Mouse (Mus musculus): ENCODE results near the gene Shld2. TPM values are rescaled to one million over a fixed set of nuclear protein-coding genes. Genes with fewer than 3 reads are reported as not detected.

Gene Shld2
- polyA plus RNA-seq, 1 experiment from 2014 or later, result 7.0 TPM

DNA sequence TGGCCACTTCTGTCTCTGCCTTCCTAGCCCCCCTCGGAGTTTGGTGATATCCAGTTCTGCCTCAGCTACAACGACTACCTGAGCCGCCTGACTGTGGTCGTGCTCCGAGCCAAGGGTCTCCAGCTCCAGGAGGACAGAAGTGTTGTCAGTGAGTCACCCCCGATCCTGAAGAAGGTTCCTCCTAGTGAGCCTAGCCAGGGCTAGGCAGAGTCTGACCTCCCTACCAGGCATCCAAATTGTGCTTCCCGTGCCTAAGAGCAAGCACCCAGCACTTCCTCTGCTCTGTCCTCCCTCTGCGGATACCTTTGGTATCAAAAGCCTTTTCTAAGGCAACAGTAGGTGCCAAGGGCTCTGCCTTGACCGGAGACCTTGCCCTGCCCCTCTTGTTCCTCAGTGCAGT lies 84.3 kb downstream of the Shld2 start:
- WGBS, result 86% methylated on average over 9 of the region's 9 CpGs
- no peak for ATAC-seq (replicated peaks)
- no peak overlapping the region for H3K4me2 ChIP-seq
- no peaks in the 10 kb centered on the region for H3K27me3 ChIP-seq (replicated peaks)
- H3K4me3 ChIP-seq, result no peak overlapping the region
- H3K4me1 ChIP-seq, result no peaks in the 10 kb centered on the region
- no peak overlapping the region for H3K9ac ChIP-seq
- no peak overlapping the region for H3K27ac ChIP-seq
- no peaks in the 10 kb centered on the region for H3K9me3 ChIP-seq
- H3K36me3 ChIP-seq (replicated peaks), result no peaks in the 10 kb centered on the region

DNA sequence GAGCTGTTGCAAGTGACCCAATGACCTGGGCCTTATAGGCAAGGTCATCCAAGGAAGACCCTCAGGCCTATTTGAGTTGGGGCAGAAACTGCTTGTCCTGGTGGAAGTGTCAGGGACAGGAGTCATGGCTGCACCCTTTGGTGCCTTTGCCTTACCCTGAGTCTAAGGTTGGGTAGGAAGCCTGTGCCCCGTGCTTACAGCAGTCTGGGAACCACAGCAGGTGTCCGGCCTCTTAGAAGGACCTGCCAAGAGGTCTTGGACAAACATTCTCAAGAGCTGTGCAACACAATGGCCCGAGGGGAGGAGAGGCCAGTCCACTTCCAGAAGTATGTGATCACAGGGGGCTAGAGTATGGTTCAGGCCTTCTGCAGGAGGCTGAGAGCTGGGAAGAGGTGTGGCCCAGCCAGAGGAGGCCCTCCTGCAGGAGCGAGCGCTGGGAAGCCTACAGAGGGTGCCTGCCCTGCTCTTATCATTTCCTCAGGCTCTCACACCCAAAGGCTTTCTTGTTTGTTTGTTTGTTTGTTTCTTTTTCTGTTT lies 86.9 kb downstream of the Shld2 start:
- ATAC-seq (replicated peaks), result no peak
- peaks cover 9% of the 10 kb centered on the region for H3K27me3 ChIP-seq (replicated peaks)
- no peak overlapping the region for H3K9ac ChIP-seq
- H3K9me3 ChIP-seq, result no peaks in the 10 kb centered on the region
- H3K36me3 ChIP-seq (replicated peaks), result no peaks in the 10 kb centered on the region
- no peak overlapping the region for H3K27ac ChIP-seq
- peaks cover 6% of the 10 kb centered on the region for H3K4me1 ChIP-seq
- no peak overlapping the region for H3K4me2 ChIP-seq
- H3K4me3 ChIP-seq, result no peak overlapping the region
- WGBS, result 71% methylated on average over 5 of the region's 5 CpGs

DNA sequence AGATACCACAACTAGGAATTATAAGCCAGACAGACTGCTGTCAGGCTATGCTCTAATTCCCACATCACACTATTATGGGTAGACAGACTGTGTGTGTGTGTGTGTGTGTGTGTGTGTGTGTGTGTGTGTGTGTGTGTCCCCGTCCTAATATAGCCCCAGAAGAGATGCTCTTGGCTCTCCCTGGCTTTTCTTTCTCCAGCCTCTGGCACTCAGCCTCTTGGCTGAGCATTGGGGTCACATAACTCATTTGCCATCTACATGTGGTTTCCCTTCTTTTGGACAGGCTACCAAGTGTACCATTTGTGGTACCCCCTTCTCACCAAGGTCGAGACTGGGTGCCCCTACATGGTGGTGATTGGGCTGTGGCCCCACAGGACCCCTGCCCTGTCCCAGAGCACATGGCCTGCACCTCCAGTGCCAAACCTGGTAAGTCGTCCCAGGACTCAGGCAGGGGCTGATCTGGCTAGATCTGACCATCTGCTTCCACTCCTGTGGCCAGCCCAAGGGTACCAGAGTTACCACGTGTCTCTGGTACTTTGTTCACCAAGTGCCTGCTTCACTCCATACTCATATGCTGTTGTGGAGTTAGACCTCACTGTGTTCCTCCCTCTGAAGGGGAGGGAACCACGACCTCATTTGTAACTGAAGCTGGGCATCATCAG lies 88.7 kb downstream of the Shld2 start:
- peaks cover 9% of the 10 kb centered on the region for H3K27me3 ChIP-seq (replicated peaks)
- H3K9ac ChIP-seq, result no peak overlapping the region
- H3K9me3 ChIP-seq, result no peaks in the 10 kb centered on the region
- WGBS, result 81% methylated on average over 5 of the region's 5 CpGs
- ATAC-seq (replicated peaks), result no peak
- no peak overlapping the region for H3K27ac ChIP-seq
- H3K4me1 ChIP-seq, result peaks cover 6% of the 10 kb centered on the region
- H3K36me3 ChIP-seq (replicated peaks), result no peaks in the 10 kb centered on the region
- H3K4me3 ChIP-seq, result no peak overlapping the region
- H3K4me2 ChIP-seq, result no peak overlapping the region

DNA sequence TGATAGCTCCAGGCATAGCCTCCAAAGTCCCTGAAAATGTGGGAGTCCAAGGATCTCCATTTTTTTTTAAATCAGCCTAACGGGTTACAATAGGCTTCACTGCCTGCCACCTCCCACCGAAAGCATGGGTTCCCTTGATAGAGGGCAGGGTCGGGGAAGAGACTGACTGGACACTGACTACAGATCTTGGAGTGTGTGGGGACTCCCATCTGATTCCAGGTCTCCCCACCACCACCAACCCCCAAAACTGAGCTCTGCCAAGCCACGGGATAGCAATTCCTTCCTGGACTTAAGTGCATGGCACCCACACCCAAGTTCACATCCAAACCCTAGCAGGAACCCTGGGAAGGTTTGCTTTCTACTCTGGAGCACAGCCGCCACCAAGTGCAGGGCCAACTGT lies 89.9 kb downstream of the Shld2 start:
- Histone ChIP-seq H3K9me3 (no peaks in the 10 kb centered on the region), H3K27me3 (replicated peaks) (peaks cover 9% of the 10 kb centered on the region), H3K9ac (no peak overlapping the region), H3K4me3 (no peak overlapping the region), H3K27ac (no peak overlapping the region), H3K4me2 (no peak overlapping the region), H3K36me3 (replicated peaks) (no peaks in the 10 kb centered on the region), H3K4me1 (peaks cover 6% of the 10 kb centered on the region)
- WGBS, result 81% methylated on average over 5 of the region's 5 CpGs
- ATAC-seq (replicated peaks), result no peak

DNA sequence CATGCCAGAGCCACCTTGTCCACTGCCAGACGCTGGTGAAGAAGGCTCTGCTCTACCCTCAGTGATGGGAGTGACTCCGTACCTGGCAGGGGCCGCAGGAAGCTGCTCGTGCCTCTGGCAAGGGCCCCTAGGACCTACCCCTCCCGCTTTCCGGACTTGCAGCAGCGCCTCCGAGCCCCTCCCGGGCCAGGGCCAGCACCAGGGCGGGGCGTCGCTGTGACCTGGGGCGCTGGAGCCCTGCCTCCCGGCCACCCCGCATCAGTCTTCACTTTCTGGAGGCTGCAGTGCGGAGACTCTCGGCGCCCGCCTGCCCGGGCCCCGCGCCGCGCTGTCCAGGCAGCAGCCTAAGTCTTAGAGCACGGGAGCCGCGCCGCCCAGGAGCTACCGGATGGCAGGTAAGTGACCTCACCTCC lies 90.5 kb downstream of the Shld2 start:
- no peaks in the 10 kb centered on the region for H3K9me3 ChIP-seq
- H3K27me3 ChIP-seq (replicated peaks), result peaks cover 9% of the 10 kb centered on the region
- H3K4me3 ChIP-seq, result peak overlapping the region; percentile 25
- H3K27ac ChIP-seq, result no peak overlapping the region
- 6% methylated on average over 29 of the region's 29 CpGs for WGBS
- 0 out of 2 replicates have a peak, but pooled peaks have one; percentile 37 for ATAC-seq (replicated peaks)
- peaks cover 6% of the 10 kb centered on the region for H3K4me1 ChIP-seq
- no peaks in the 10 kb centered on the region for H3K36me3 ChIP-seq (replicated peaks)
- H3K4me2 ChIP-seq, result peak overlapping the region; percentile 48
- no peak overlapping the region for H3K9ac ChIP-seq

DNA sequence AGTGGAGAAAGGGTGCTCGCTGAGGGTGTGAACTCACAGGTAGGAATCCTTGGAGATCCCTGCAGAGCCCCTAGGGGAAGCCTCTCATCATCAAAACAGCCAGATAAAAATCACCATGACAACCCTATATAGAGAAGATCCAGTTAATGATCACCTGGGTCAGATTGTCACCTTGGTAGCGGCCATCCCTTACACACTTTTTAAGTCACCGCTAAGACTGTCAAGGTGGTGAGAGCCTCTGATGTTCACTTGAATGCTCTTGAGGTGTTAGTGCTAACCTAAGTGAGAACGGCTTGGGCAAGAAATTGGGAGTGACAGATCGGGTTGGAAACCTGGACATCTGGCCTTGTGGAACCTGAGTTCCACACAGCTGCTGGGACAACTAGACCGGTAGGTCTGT lies 91.0 kb downstream of the Shld2 start, which contains the start of gene Syt15:
Gene Syt15, plus strand, starts transcription at position 301 of the 400 bp plus-strand sequence.
- Histone ChIP-seq H3K9ac (no peak within 1 kb of the TSS), H3K4me2 (peak within 1 kb of the TSS; percentile 48), H3K9me3 (no peaks in the 10 kb centered on the region), H3K27ac (no peak within 1 kb of the TSS), H3K36me3 (replicated peaks) (no peaks in the 10 kb centered on the region), H3K27me3 (replicated peaks) (peaks cover 9% of the 10 kb centered on the region), H3K4me1 (peaks cover 6% of the 10 kb centered on the region), H3K4me3 (peak within 1 kb of the TSS; percentile 25)
- no peak for ATAC-seq (replicated peaks)
- WGBS, result 81% methylated on average over 6 of the region's 6 CpGs

DNA sequence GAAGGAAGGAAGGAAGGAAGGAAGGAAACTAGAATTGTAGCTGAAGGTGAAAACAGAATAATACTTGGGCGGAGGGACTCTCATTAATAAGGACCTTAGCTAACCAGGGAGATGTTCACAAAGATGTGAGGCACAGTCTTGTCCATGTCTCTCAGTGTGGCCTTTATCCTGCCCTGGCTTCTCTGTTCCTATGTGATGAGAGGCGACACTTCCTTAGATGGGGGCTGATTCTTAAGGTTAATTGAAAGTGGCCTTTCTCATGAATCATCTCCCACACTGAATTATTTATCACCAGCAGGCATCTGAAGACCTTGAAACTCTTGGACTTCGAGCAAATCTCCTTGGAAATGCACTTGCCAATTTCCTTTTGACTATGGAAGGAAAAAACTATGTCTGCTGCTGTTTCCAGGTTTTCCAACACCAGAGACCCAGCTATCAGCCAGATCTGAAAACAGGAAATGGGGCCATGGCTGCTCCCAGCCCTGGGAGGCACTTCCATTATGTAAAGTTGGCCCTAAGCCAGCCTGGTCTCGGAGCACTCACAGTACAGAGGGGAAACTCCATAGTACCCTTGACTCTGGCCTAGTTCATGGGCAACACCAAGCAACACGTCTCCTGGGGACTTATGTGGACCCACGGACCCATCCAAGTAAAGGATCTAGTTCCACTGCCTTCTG lies 94.7 kb downstream of the Shld2 start:
- Histone ChIP-seq H3K4me2 (no peak overlapping the region), H3K4me1 (peaks cover 6% of the 10 kb centered on the region), H3K36me3 (replicated peaks) (no peaks in the 10 kb centered on the region), H3K9me3 (no peaks in the 10 kb centered on the region), H3K9ac (no peak overlapping the region), H3K27ac (no peak overlapping the region), H3K27me3 (replicated peaks) (peaks cover 9% of the 10 kb centered on the region), H3K4me3 (no peak overlapping the region)
- no peak for ATAC-seq (replicated peaks)
- 73% methylated on average over 6 of the region's 6 CpGs for WGBS

DNA sequence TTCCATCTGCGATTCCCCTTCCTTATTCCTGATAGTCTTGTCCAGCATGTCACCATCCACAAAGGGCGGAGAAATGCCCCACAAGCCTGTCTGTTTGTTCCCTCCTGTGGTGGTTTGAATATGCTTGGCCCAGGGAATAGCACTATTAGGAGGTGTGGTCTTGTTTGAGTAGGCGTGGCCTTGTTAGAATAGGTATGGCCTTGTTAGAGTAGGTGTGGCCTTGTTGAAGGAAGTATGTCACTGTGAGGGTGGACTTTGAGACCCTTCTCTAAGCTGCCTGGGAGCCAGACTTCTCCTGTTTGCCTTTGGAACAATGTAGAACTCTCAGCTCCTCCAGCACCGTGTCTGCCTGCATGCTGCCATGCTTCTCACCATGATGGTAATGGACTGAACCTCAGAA lies 100.4 kb downstream of the Shld2 start:
- no peaks in the 10 kb centered on the region for H3K27me3 ChIP-seq (replicated peaks)
- no peak overlapping the region for H3K4me3 ChIP-seq
- H3K4me2 ChIP-seq, result no peak overlapping the region
- H3K27ac ChIP-seq, result no peak overlapping the region
- H3K36me3 ChIP-seq (replicated peaks), result no peaks in the 10 kb centered on the region
- no peak for ATAC-seq (replicated peaks)
- 95% methylated on average over 4 of the region's 4 CpGs for WGBS
- H3K4me1 ChIP-seq, result no peaks in the 10 kb centered on the region
- H3K9ac ChIP-seq, result no peak overlapping the region
- H3K9me3 ChIP-seq, result no peaks in the 10 kb centered on the region

DNA sequence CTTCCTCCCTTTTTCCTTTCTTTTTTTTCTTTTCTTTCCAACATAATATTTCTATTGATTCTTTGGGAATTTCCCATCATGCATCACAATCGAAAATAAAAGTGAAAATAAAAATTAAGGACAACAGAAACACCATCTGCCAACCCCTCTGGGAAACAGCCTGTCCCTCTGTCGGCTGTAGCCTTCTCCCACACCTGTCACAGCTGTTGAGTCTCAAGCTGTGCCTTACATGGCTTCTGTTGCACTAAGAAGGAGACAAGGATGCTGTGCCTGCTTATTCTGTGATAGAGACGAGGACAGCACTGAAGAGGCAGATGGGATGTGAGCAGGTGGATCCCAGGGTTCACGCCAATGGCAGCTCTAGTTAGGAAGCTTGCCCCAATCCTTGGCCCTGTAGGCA lies 101.2 kb downstream of the Shld2 start:
- Histone ChIP-seq H3K27ac (no peak overlapping the region), H3K36me3 (replicated peaks) (no peaks in the 10 kb centered on the region), H3K27me3 (replicated peaks) (no peaks in the 10 kb centered on the region), H3K4me2 (no peak overlapping the region), H3K4me3 (no peak overlapping the region), H3K9me3 (no peaks in the 10 kb centered on the region), H3K9ac (no peak overlapping the region), H3K4me1 (no peaks in the 10 kb centered on the region)
- WGBS, result 52% methylated on average over 4 of the region's 4 CpGs
- ATAC-seq (replicated peaks), result no peak

DNA sequence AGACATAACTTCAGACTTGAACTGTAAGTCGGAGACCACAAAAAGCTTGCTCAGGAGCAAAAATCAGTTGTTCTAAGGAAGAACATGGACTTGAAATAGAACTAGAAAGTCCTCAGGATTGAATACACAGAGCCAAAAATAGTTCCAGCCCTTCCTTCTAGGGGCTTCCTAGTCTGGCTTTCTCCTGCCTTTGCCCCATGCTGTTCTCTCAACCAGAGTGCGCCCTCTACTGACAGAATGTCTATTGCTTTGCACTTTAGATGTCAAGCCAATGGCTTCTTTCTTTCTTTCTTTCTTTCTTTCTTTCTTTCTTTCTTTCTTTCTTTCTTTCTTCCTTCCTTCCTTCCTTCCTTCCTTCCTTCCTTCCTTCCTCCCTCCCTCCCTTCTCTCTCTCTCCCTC lies 101.6 kb downstream of the Shld2 start:
- H3K9me3 ChIP-seq, result no peaks in the 10 kb centered on the region
- no peak for ATAC-seq (replicated peaks)
- no peaks in the 10 kb centered on the region for H3K36me3 ChIP-seq (replicated peaks)
- no peak overlapping the region for H3K9ac ChIP-seq
- no peak overlapping the region for H3K4me3 ChIP-seq
- no peak overlapping the region for H3K4me2 ChIP-seq
- no peaks in the 10 kb centered on the region for H3K27me3 ChIP-seq (replicated peaks)
- H3K4me1 ChIP-seq, result no peaks in the 10 kb centered on the region
- WGBS, result 49% methylated on average over 2 of the region's 2 CpGs
- no peak overlapping the region for H3K27ac ChIP-seq

DNA sequence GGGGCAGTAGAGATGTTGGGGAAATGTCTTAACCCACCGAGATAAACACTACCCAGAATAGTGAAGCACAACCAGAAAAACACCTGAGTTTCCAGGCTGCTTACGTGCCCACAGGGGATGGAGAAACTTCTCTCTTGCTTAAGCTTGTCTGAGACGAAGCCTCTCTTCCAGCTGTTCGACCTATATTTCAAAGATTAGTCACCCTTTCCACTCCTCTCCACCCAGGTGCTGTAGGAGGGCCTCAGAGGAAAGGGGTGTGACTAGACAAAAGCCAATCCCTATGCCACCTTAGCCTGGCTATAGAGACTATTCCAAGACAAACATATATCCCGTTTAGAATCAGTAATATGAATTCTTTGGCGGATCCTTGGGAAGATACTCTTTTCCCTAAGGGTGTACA lies 102.3 kb downstream of the Shld2 start:
- no peak for ATAC-seq (replicated peaks)
- H3K27ac ChIP-seq, result no peak overlapping the region
- H3K36me3 ChIP-seq (replicated peaks), result no peaks in the 10 kb centered on the region
- H3K9ac ChIP-seq, result no peak overlapping the region
- WGBS, result 80% methylated on average over 6 of the region's 6 CpGs
- peaks cover 1% of the 10 kb centered on the region; the same call in 1 of the 2 replicates for H3K27me3 ChIP-seq (replicated peaks)
- H3K9me3 ChIP-seq, result no peaks in the 10 kb centered on the region
- H3K4me1 ChIP-seq, result no peaks in the 10 kb centered on the region
- H3K4me3 ChIP-seq, result no peak overlapping the region
- H3K4me2 ChIP-seq, result no peak overlapping the region

DNA sequence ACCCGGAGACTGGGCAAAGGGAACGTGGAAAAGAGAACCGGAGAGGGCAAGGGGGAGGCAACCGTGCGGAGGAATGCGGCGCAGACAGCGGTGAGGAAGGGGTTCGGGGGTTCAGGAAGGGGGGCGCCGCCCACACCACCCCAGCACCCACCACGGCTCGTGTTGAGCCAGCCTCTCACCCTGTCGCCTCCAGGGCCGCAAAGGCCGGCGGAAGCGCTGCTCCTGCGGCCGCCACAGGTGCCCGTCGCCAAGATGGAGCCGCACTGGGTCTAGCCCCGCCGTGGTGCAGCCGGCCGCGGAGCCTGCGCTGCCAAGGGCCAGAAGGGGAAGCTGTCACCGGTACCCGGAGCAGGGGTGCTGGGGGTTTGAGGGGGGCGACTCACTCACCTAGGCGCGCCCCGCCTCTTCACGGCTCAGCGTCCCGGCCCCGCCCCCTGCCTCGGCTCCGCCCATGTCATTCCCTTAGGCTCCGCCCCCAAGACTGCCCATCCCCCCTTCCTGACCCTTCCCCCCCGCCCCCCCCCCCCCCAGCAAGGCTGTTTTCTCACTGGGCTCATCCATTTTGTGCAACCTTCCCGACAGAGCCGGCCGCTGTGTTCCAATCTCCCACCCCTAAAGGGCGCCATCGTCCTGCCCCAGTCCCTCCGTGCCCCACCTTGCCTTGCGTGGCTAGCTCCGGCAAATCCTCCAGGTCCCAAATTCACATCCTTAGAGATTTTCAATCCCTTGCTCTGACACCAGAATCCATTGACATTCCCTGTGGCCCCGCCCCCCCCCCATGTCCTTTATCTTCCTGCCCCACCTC lies 108.9 kb downstream of the Shld2 start, which contains the start of gene Gprin2:
Gene Gprin2, minus strand, starts transcription at position 423 of the 805 bp plus-strand sequence.
- Histone ChIP-seq H3K9ac (peak within 1 kb of the TSS; percentile 71), H3K4me2 (peak within 1 kb of the TSS; percentile 62), H3K36me3 (replicated peaks) (no peaks in the 10 kb centered on the region), H3K27me3 (replicated peaks) (peaks cover 5% of the 10 kb centered on the region; the same call in 1 of the 2 replicates), H3K9me3 (no peaks in the 10 kb centered on the region), H3K27ac (peak within 1 kb of the TSS; percentile 86), H3K4me3 (peak within 1 kb of the TSS; percentile 75), H3K4me1 (peaks cover 18% of the 10 kb centered on the region)
- 3% methylated on average over 36 of the region's 52 CpGs for WGBS
- peak; percentile 83 for ATAC-seq (replicated peaks)

Data from midbrain, embryonic 15.5 days (tissue).